Mouse (Mus musculus) testis, adult 2 months (tissue): Measurements from ENCODE around the gene Rxra. TPM values are rescaled to one million over a fixed set of nuclear protein-coding genes. Genes with fewer than 3 reads are reported as not detected.
A peak's percentile ranks its signal among the peaks of the same experiment; 100 is the strongest.

Experiments
- H3K27ac ChIP-seq: fragments of 200-500 bp; 2 replicates; pipeline ENCODE4 v1.5.1; 2012; ENCODE audit warnings: low read depth, low read length; ENCODE audit not compliant: control insufficient read depth, insufficient read depth
- H3K27me3 ChIP-seq: fragments of 200-500 bp; 2 replicates; pipeline ENCODE4 v1.6.1; 2012; ENCODE audit warnings: mild to moderate bottlenecking, low read length, moderate library complexity; ENCODE audit not compliant: control insufficient read depth, insufficient read depth
- H3K36me3 ChIP-seq: fragments of 200-500 bp; 2 replicates; pipeline ENCODE4 v1.6.1; 2012; ENCODE audit warnings: mild to moderate bottlenecking, low read length; ENCODE audit not compliant: control insufficient read depth, insufficient read depth
- H3K4me1 ChIP-seq: fragments of 200-500 bp; 2 replicates; pipeline ENCODE4 v1.6.1; 2012; ENCODE audit warnings: low read length; ENCODE audit not compliant: control insufficient read depth, insufficient read depth
- H3K4me3 ChIP-seq: fragments of 200-500 bp; 2 replicates; pipeline ENCODE4 v1.5.1; 2012; ENCODE audit warnings: low read depth, mild to moderate bottlenecking, low read length, moderate library complexity, mixed read lengths; ENCODE audit not compliant: control insufficient read depth
- CTCF ChIP-seq: fragments of 200-500 bp; IDR thresholded peaks from 2 replicates; pipeline ENCODE4 v1.5.1; 2012; ENCODE audit warnings: low read depth, mild to moderate bottlenecking, inconsistent platforms, low read length, moderate library complexity; ENCODE audit not compliant: control insufficient read depth, insufficient read depth, insufficient replicate concordance
- POLR2A ChIP-seq: fragments of 200-500 bp; IDR thresholded peaks from 2 replicates; pipeline ENCODE4 v1.6.1; 2012; ENCODE audit warnings: low read depth, mild to moderate bottlenecking, inconsistent platforms, low read length, moderate library complexity; ENCODE audit not compliant: control insufficient read depth
- polyA plus RNA-seq: library from polyadenylated mRNA; depleted of rRNA; stranded (reverse); fragments of >200 nt; gene quantifications from 2 replicates; pipeline ENCODE4 v1.2.3, GENCODE M21; 2012

Gene Rxra
- polyA plus RNA-seq, 1 experiment = 54.3 TPM

- Histone ChIP-seq H3K4me1 (peaks cover 2% of the 10 kb centered on the region; the same call in 1 of the 2 replicates), H3K36me3 (no peaks in the 10 kb centered on the region), H3K27me3 (no peaks in the 10 kb centered on the region), H3K27ac (no peak overlapping the region), H3K4me3 (no peak overlapping the region)
- TF ChIP-seq CTCF (no peak), POLR2A (no peak)
These were observed 26.8 kb downstream of the Rxra start for GRCm38 (mm10) chr2:27702904-27703666.

GRCm38 (mm10) chr2:27703852-27704640 is 27.8 kb downstream of the Rxra start:
- Histone ChIP-seq H3K27ac (no peak overlapping the region), H3K4me3 (no peak overlapping the region), H3K36me3 (no peaks in the 10 kb centered on the region), H3K27me3 (no peaks in the 10 kb centered on the region), H3K4me1 (peaks cover 2% of the 10 kb centered on the region; the same call in 1 of the 2 replicates)
- TF ChIP-seq POLR2A (no peak), CTCF (no peak)

GRCm38 (mm10) chr2:27704641-27705040 is 28.4 kb downstream of the Rxra start:
- Histone ChIP-seq H3K27me3 (no peaks in the 10 kb centered on the region), H3K4me3 (no peak overlapping the region), H3K4me1 (peaks cover 2% of the 10 kb centered on the region; the same call in 1 of the 2 replicates), H3K36me3 (no peaks in the 10 kb centered on the region), H3K27ac (no peak overlapping the region)
- no peak for TF ChIP-seq POLR2A
- no peak for TF ChIP-seq CTCF

GRCm38 (mm10) chr2:27710871-27711382 is 34.7 kb downstream of the Rxra start:
- TF ChIP-seq CTCF (no peak), POLR2A (no peak)
- Histone ChIP-seq H3K4me3 (peak overlapping the region; percentile 68), H3K27ac (no peak overlapping the region), H3K36me3 (no peaks in the 10 kb centered on the region), H3K4me1 (peaks cover 8% of the 10 kb centered on the region), H3K27me3 (no peaks in the 10 kb centered on the region)

- Histone ChIP-seq H3K27me3 (no peaks in the 10 kb centered on the region), H3K4me3 (peak overlapping the region; percentile 68), H3K36me3 (no peaks in the 10 kb centered on the region), H3K27ac (no peak overlapping the region), H3K4me1 (peaks cover 9% of the 10 kb centered on the region)
- TF ChIP-seq CTCF (no peak), POLR2A (no peak)
These were observed 36.4 kb downstream of the Rxra start for GRCm38 (mm10) chr2:27712626-27713025.

- Histone ChIP-seq H3K4me1 (peaks cover 9% of the 10 kb centered on the region), H3K36me3 (no peaks in the 10 kb centered on the region), H3K27me3 (no peaks in the 10 kb centered on the region), H3K4me3 (peak overlapping the region; percentile 68), H3K27ac (no peak overlapping the region)
- no peak for TF ChIP-seq POLR2A
- no peak for TF ChIP-seq CTCF
These were observed 37.1 kb downstream of the Rxra start for GRCm38 (mm10) chr2:27713378-27713777.

GRCm38 (mm10) chr2:27714131-27714530 is 37.9 kb downstream of the Rxra start:
- no peak overlapping the region for H3K27ac ChIP-seq
- H3K4me1 ChIP-seq = peaks cover 9% of the 10 kb centered on the region
- TF ChIP-seq POLR2A (no peak), CTCF (no peak)

More at GRCm38 (mm10) chr2:27714131-27714530, 37.9 kb downstream of the Rxra start:
- Histone ChIP-seq H3K36me3 (no peaks in the 10 kb centered on the region), H3K27me3 (no peaks in the 10 kb centered on the region), H3K4me3 (peak overlapping the region; percentile 5; the same call in 1 of the 2 replicates)
